Mouse (Mus musculus) heart, adult 2 months (tissue): ENCODE data around the gene Ubxn1.

Experiments used
- EP300 ChIP-seq: fragments of 200-500 bp; IDR thresholded peaks from 2 replicates; pipeline ENCODE4 v1.6.1; 2011; ENCODE audit warnings: low read depth, low read length, control low read depth; ENCODE audit not compliant: insufficient read depth
- POLR2A ChIP-seq: fragments of 200-500 bp; IDR thresholded peaks from 2 replicates; pipeline ENCODE4 v1.6.1; 2011; ENCODE audit warnings: mild to moderate bottlenecking, low read depth, low read length, control low read depth; ENCODE audit not compliant: insufficient read depth

GRCm38 (mm10) chr19:8919000-8919399 is 47.7 kb downstream of the Ubxn1 start:
- TF ChIP-seq EP300 = no peak
- TF ChIP-seq POLR2A = no peak
